Mouse (Mus musculus): ENCODE measurements around the gene Slc35e3.

Slc35e3 gene

GRCm38 (mm10) chr10:117776281-117777102, 30.3 kb upstream of the Slc35e3 start:
- DNase-seq: no peak

- no peak for DNase-seq
Observed at GRCm38 (mm10) chr10:117775401-117776144, 29.4 kb upstream of the Slc35e3 start.

GRCm38 (mm10) chr10:117774817-117775120, 28.6 kb upstream of the Slc35e3 start:
- DNase-seq: no peak

GRCm38 (mm10) chr10:117774011-117774816, 28.0 kb upstream of the Slc35e3 start:
- DNase-seq: no peak

GRCm38 (mm10) chr10:117773106-117773720, 27.0 kb upstream of the Slc35e3 start:
- DNase-seq: no peak

GRCm38 (mm10) chr10:117772364-117773105, 26.4 kb upstream of the Slc35e3 start:
- DNase-seq: no peak

- no peak for DNase-seq
Observed at GRCm38 (mm10) chr10:117771131-117771510, 25.0 kb upstream of the Slc35e3 start.

GRCm38 (mm10) chr10:117770286-117771130, 24.3 kb upstream of the Slc35e3 start:
- DNase-seq: no peak

- no peak for DNase-seq
Observed at GRCm38 (mm10) chr10:117769541-117770285, 23.5 kb upstream of the Slc35e3 start.

GRCm38 (mm10) chr10:117768141-117768440, 21.9 kb upstream of the Slc35e3 start:
- DNase-seq: no peak

GRCm38 (mm10) chr10:117767286-117768140, 21.3 kb upstream of the Slc35e3 start:
- no peak for DNase-seq

GRCm38 (mm10) chr10:117766896-117767160, 20.7 kb upstream of the Slc35e3 start:
- DNase-seq: no peak

GRCm38 (mm10) chr10:117766111-117766895, 20.1 kb upstream of the Slc35e3 start:
- no peak for DNase-seq

- no peak for DNase-seq
Observed at GRCm38 (mm10) chr10:117765116-117765894, 19.1 kb upstream of the Slc35e3 start.

GRCm38 (mm10) chr10:117764598-117764997, 18.4 kb upstream of the Slc35e3 start:
- no peak for DNase-seq

GRCm38 (mm10) chr10:117763588-117764190, 17.5 kb upstream of the Slc35e3 start:
- DNase-seq: no peak

- DNase-seq: no peak
Observed at GRCm38 (mm10) chr10:117762966-117763365, 16.8 kb upstream of the Slc35e3 start.

GRCm38 (mm10) chr10:117762281-117762830, 16.2 kb upstream of the Slc35e3 start:
- no peak for DNase-seq

All from kidney, postnatal 14 days (tissue).